Mouse (Mus musculus) midbrain, postnatal 0 days (tissue): ENCODE measurements at regions not wholly inside any gene's neighbourhood (a gene's known extent, or its start where the extent isn't known, plus 50 kb on each side); places are given as distances from the start of the nearest gene placed in this dataset.
A peak's percentile ranks its signal among the peaks of the same experiment; 100 is the strongest.

Experiments
- ATAC-seq: fragments of 200-750 bp; cut with Nextera tagmentation; 2 replicates; pipeline ENCODE4 v1.8.0; 2017; ENCODE audit warnings: moderate number of reproducible peaks, mild to moderate bottlenecking, moderate TSS enrichment, moderate library complexity; ENCODE audit not compliant: low FRiP score
- DNase-seq: peaks from one replicate; pipeline ENCODE4 v3.0.0-alpha.2; 2015; ENCODE audit warnings: low spot score
- H3K27ac ChIP-seq: fragments of 300-500 bp; sonication (generic); 2 replicates; pipeline ENCODE4 v1.5.1; 2014; ENCODE audit warnings: low read depth, mild to moderate bottlenecking, low read length, mixed read lengths
- H3K27me3 ChIP-seq: fragments of 300-500 bp; sonication (generic); 2 replicates; pipeline ENCODE4 v1.6.1; 2014; ENCODE audit warnings: low read length, control low read depth, mixed read lengths; ENCODE audit not compliant: insufficient read depth
- H3K36me3 ChIP-seq: fragments of 300-500 bp; sonication (generic); 2 replicates; pipeline ENCODE4 v1.6.1; 2014; ENCODE audit warnings: low read length, control low read depth, mixed read lengths; ENCODE audit not compliant: insufficient read depth
- H3K4me1 ChIP-seq: fragments of 300-500 bp; sonication (generic); 2 replicates; pipeline ENCODE4 v1.6.1; 2014; ENCODE audit warnings: mild to moderate bottlenecking, control low read depth, antibody characterized with exemption, low read length, mixed read lengths; ENCODE audit not compliant: insufficient read depth
- H3K4me2 ChIP-seq: fragments of 300-500 bp; sonication (generic); 2 replicates; pipeline ENCODE4 v1.6.1; 2014; ENCODE audit warnings: low read depth, mild to moderate bottlenecking, low read length, mixed read lengths; ENCODE audit not compliant: poor library complexity, severe bottlenecking
- H3K4me3 ChIP-seq: fragments of 300-500 bp; sonication (generic); 2 replicates; pipeline ENCODE4 v1.5.1; 2014; ENCODE audit warnings: low read depth, mild to moderate bottlenecking, low read length, moderate library complexity
- H3K9ac ChIP-seq: fragments of 300-500 bp; sonication (generic); replicated peaks from 2 replicates; pipeline ENCODE4 v1.6.1; 2014; ENCODE audit warnings: mild to moderate bottlenecking, low read length, moderate library complexity, mixed read lengths; ENCODE audit not compliant: poor library complexity, severe bottlenecking
- H3K9me3 ChIP-seq: fragments of 300-500 bp; sonication (generic); 2 replicates; pipeline ENCODE4 v1.6.1; 2016; ENCODE audit warnings: low read length, control low read depth
- CTCF ChIP-seq: IDR thresholded peaks from 2 replicates; pipeline ENCODE4 v1.5.1; 2016; ENCODE audit warnings: antibody characterized with exemption, mild to moderate bottlenecking
- WGBS: fragments of 180-500 bp; shearing (Covaris S2); extraction: QIAGEN DNeasy Blood & Tissue Kit; methylation state at CpG from one replicate; pipeline ENCODE4 v1.1.7; 2014; 5-methylcytosine and 5-hydroxymethylcytosine counted together

GRCm38 (mm10) chr3:111868620-111869019, 1390.0 kb downstream of the Amy2a5 start:
- no peak for ATAC-seq
- Histone ChIP-seq H3K9ac (no peak overlapping the region), H3K4me1 (no peaks in the 10 kb centered on the region), H3K27me3 (no peaks in the 10 kb centered on the region), H3K27ac (no peak overlapping the region), H3K4me3 (no peak overlapping the region), H3K9me3 (no peaks in the 10 kb centered on the region), H3K4me2 (no peak overlapping the region), H3K36me3 (no peaks in the 10 kb centered on the region)
- 56% methylated on average over 2 of the region's 2 CpGs for WGBS
- peak; percentile 21 for TF ChIP-seq CTCF
- no peak for DNase-seq
